Mouse (Mus musculus) neural tube, embryonic 11.5 days (tissue): ENCODE measurements around the gene Pdss2. TPM values are rescaled to one million over a fixed set of nuclear protein-coding genes. Genes with fewer than 3 reads are reported as not detected.

Source experiments
- ATAC-seq: fragments of 200-750 bp; cut with Nextera tagmentation; 2 replicates; pipeline ENCODE4 v1.8.0; 2017; ENCODE audit warnings: moderate number of reproducible peaks, mild to moderate bottlenecking, moderate TSS enrichment, moderate library complexity; ENCODE audit not compliant: insufficient read depth, low FRiP score, low TSS enrichment
- DNase-seq: peaks from one replicate; pipeline ENCODE4 v3.0.0-alpha.2; 2015; ENCODE audit warnings: low spot score
- H3K27ac ChIP-seq: fragments of 300-500 bp; sonication (generic); 2 replicates; pipeline ENCODE4 v1.5.1; 2014; ENCODE audit warnings: low read depth, mild to moderate bottlenecking, low read length
- H3K27me3 ChIP-seq: fragments of 300-500 bp; sonication (generic); 2 replicates; pipeline ENCODE4 v1.6.1; 2014; ENCODE audit warnings: mild to moderate bottlenecking, low read length, mixed read lengths; ENCODE audit not compliant: control insufficient read depth, insufficient read depth
- H3K36me3 ChIP-seq: fragments of 300-500 bp; sonication (generic); 2 replicates; pipeline ENCODE4 v1.6.1; 2014; ENCODE audit warnings: mild to moderate bottlenecking, low read length, moderate library complexity, mixed read lengths; ENCODE audit not compliant: control insufficient read depth, insufficient read depth
- H3K4me1 ChIP-seq: fragments of 300-500 bp; sonication (generic); 2 replicates; pipeline ENCODE4 v1.6.1; 2014; ENCODE audit warnings: low read length, mixed read lengths; ENCODE audit not compliant: control insufficient read depth, insufficient read depth
- H3K4me2 ChIP-seq: fragments of 300-500 bp; sonication (generic); 2 replicates; pipeline ENCODE4 v1.6.1; 2014; ENCODE audit warnings: low read depth, mild to moderate bottlenecking, moderate library complexity
- H3K4me3 ChIP-seq: fragments of 300-500 bp; sonication (generic); 2 replicates; pipeline ENCODE4 v1.5.1; 2014; ENCODE audit warnings: low read depth, low read length
- H3K9ac ChIP-seq: fragments of 300-500 bp; sonication (generic); 2 replicates; pipeline ENCODE4 v1.6.1; 2014; ENCODE audit warnings: mild to moderate bottlenecking, low read length
- H3K9me3 ChIP-seq: fragments of 300-500 bp; sonication (generic); 2 replicates; pipeline ENCODE4 v1.6.1; 2016; ENCODE audit warnings: low read length; ENCODE audit not compliant: control insufficient read depth
- WGBS: fragments of 180-500 bp; shearing (Covaris S2); extraction: QIAGEN DNeasy Blood & Tissue Kit; methylation state at CpG from one replicate; pipeline ENCODE4 v1.1.7; 2014; 5-methylcytosine and 5-hydroxymethylcytosine counted together
- polyA plus RNA-seq: library from polyadenylated mRNA; unstranded; fragments of >200 nt; fragmentation: Nextera tagmentation; extraction: Ambion mirVana; gene quantifications from 2 replicates; pipeline ENCODE4 v1.2.1, GENCODE M21; 2014

The Pdss2 gene
- polyA plus RNA-seq, 1 experiment from 2014 or later: 12.9 TPM

DNA sequence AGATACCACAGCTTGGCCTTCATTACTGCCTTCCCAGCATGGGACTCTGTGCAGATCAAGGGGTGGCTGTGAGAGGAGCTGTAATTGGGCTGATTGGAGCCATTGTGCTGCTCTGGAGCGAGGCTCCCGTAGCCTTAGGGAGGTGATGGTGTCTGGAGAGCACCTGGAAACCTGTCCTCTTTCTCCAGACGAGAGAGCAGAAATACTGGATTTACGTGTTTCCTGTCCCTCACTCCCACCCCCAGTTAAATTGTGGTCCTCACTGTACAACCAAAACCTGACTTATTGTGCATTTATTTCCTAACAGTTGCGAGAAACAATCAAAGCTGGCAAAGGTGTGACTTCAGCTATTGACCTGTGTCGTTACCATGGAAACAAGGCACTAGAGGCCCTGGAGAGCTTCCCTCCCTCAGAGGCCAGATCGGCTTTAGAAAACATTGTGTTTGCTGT lies 218.2 kb downstream of the Pdss2 start:
- Histone ChIP-seq H3K4me1 (no peaks in the 10 kb centered on the region; the same call in 1 of the 2 replicates), H3K27me3 (no peaks in the 10 kb centered on the region), H3K4me3 (no peak overlapping the region), H3K4me2 (0 out of 2 replicates have a peak overlapping the region, but pooled peaks have one; percentile 0), H3K27ac (peak overlapping the region; percentile 11; the same call in 1 of the 2 replicates), H3K9ac (no peak overlapping the region), H3K36me3 (no peaks in the 10 kb centered on the region), H3K9me3 (no peaks in the 10 kb centered on the region)
- ATAC-seq (peak; percentile 61; the same call in 1 of the 2 replicates), DNase-seq (peak; percentile 37)
- WGBS: 3% methylated on average over 7 of the region's 7 CpGs

GRCm38 (mm10) chr10:43440050-43440449 lies 218.8 kb downstream of the Pdss2 start:
- H3K36me3 ChIP-seq: no peaks in the 10 kb centered on the region
- H3K4me3 ChIP-seq: no peak overlapping the region
- H3K27me3 ChIP-seq: no peaks in the 10 kb centered on the region
- peak overlapping the region; percentile 11; the same call in 1 of the 2 replicates for H3K27ac ChIP-seq
- peak; percentile 56 for DNase-seq
- no peak overlapping the region for H3K9ac ChIP-seq
- ATAC-seq: no peak
- 23% methylated on average over 13 of the region's 13 CpGs for WGBS
- H3K4me2 ChIP-seq: no peak overlapping the region
- no peaks in the 10 kb centered on the region for H3K9me3 ChIP-seq
- H3K4me1 ChIP-seq: no peaks in the 10 kb centered on the region; the same call in 1 of the 2 replicates

DNA sequence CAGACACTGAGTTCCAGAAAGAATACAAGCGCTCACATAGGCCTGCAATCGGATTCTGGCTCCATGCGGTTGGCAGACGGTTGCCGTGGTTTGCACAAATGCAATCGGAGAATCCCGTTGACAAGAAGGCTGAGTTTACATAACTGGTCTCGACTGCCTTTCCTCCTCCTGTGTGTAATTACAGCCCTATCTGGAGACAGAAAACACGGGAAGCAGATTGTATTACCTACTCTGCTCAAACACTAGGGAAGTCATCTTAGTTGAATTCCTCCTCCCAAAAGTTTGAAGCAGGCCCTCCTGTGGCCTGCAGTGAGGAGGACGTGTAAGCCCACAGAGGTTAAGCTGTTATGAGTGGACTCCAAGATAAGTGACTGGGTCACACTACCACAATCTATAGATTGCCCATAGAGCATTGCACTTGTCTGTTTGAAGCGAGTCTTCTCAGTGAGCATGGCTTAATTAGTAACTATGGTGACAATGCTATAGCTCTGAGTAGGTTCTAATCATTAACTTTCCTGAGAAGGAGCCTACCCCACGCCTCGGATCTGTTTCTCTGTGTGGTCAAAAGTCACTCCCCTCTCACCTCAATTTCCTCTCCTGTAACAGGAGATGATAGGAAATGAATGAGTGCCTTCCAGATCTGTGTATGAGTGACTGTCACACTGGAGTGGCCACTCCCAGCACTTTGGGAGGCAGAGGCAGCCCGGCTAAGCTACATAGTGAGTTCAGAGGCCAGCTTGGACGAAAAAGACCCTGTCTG lies 219.9 kb downstream of the Pdss2 start:
- Histone ChIP-seq H3K4me1 (no peaks in the 10 kb centered on the region; the same call in 1 of the 2 replicates), H3K27me3 (no peaks in the 10 kb centered on the region), H3K36me3 (no peaks in the 10 kb centered on the region), H3K27ac (no peak overlapping the region), H3K9me3 (no peaks in the 10 kb centered on the region), H3K9ac (no peak overlapping the region), H3K4me2 (no peak overlapping the region), H3K4me3 (no peak overlapping the region)
- ATAC-seq: no peak
- DNase-seq: no peak
- 51% methylated on average over 15 of the region's 15 CpGs for WGBS

- no peaks in the 10 kb centered on the region for H3K36me3 ChIP-seq
- 90% methylated on average over 3 of the region's 3 CpGs for WGBS
- no peak overlapping the region for H3K4me3 ChIP-seq
- H3K4me2 ChIP-seq: no peak overlapping the region
- ATAC-seq (no peak), DNase-seq (no peak)
- no peaks in the 10 kb centered on the region for H3K9me3 ChIP-seq
- no peak overlapping the region for H3K27ac ChIP-seq
- H3K4me1 ChIP-seq: no peaks in the 10 kb centered on the region
- H3K27me3 ChIP-seq: no peaks in the 10 kb centered on the region
- H3K9ac ChIP-seq: no peak overlapping the region
Observed at GRCm38 (mm10) chr10:43448656-43449055, 227.4 kb downstream of the Pdss2 start.

DNA sequence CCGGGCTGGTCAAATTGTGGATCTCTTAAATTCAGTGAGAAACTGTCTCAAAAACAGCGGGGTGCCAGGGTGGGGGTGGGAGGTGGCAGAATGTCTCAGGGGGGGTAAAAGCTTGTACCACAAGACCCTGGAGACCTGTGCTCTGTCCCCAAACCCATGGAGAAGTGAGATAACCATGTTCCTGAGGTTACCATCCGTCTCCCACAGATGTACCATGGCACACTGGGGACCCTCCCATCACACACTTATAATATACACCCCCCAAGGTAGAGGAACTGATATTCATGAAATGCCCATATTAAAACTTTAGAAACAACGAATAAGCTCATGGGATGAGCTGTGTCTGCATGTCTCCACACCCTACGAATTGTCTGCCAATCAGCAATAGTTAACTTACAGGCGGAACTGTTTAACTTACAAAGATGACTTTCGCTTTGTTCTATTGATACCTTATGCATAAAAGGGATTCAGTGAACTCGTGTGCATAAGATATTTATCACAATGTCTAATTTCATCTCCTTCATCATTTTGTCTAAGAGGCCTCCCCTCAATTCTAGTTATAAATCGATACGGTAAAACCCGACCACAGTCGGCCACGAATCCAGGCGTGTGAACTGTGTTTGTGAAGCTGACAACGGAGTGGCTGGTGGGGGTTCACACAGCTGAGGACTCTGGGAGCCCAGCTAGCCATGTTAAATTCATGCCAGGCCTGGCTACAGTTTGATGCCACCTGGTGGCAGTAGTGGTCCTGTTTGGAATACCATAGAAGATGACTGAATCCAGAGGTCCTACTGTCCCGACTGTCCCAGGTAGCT lies 230.8 kb downstream of the Pdss2 start:
- Histone ChIP-seq H3K27ac (no peak overlapping the region), H3K4me2 (peak overlapping the region; percentile 22), H3K36me3 (no peaks in the 10 kb centered on the region), H3K27me3 (no peaks in the 10 kb centered on the region), H3K9me3 (no peaks in the 10 kb centered on the region), H3K4me1 (no peaks in the 10 kb centered on the region), H3K9ac (no peak overlapping the region), H3K4me3 (no peak overlapping the region)
- ATAC-seq (peak; percentile 77), DNase-seq (peak; percentile 83)
- 27% methylated on average over 16 of the region's 16 CpGs for WGBS

- no peaks in the 10 kb centered on the region for H3K4me1 ChIP-seq
- no peak for DNase-seq
- no peak overlapping the region for H3K27ac ChIP-seq
- no peak overlapping the region for H3K9ac ChIP-seq
- ATAC-seq: no peak
- no peaks in the 10 kb centered on the region for H3K36me3 ChIP-seq
- H3K4me2 ChIP-seq: peak overlapping the region; percentile 19; the same call in 1 of the 2 replicates
- 17% methylated on average over 5 of the region's 5 CpGs for WGBS
- no peaks in the 10 kb centered on the region for H3K27me3 ChIP-seq
- no peak overlapping the region for H3K4me3 ChIP-seq
- no peaks in the 10 kb centered on the region for H3K9me3 ChIP-seq
Observed at GRCm38 (mm10) chr10:43452663-43452996, 231.3 kb downstream of the Pdss2 start.

GRCm38 (mm10) chr10:43454219-43454618 lies 232.9 kb downstream of the Pdss2 start:
- Histone ChIP-seq H3K27me3 (no peaks in the 10 kb centered on the region), H3K4me1 (no peaks in the 10 kb centered on the region), H3K36me3 (no peaks in the 10 kb centered on the region), H3K27ac (no peak overlapping the region), H3K4me2 (no peak overlapping the region), H3K4me3 (no peak overlapping the region), H3K9me3 (no peaks in the 10 kb centered on the region), H3K9ac (no peak overlapping the region)
- WGBS: 93% methylated on average over 1 of the region's 1 CpGs
- DNase-seq: no peak
- no peak for ATAC-seq

DNA sequence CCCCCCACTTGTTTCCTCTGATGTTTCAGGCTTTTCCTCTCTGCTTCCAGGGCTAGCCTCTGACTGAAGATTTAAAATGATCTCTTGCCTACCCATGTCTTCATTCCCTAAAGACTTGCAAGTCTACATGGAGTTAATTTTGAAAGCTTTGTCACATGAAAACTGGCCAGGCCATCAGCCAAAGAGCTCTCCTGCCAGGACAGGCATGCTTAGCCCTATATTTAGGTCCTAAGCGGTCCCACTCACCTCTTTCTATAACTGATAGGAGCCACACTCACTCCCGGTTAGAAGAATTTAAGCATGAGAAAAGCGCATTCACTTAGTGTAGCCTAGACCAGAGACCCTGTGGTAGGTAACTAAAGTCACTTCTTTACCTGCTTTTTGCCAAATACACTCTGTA lies 233.4 kb downstream of the Pdss2 start:
- DNase-seq (no peak), ATAC-seq (no peak)
- Histone ChIP-seq H3K9ac (no peak overlapping the region), H3K27me3 (no peaks in the 10 kb centered on the region), H3K4me3 (no peak overlapping the region), H3K27ac (no peak overlapping the region), H3K4me1 (no peaks in the 10 kb centered on the region), H3K36me3 (no peaks in the 10 kb centered on the region), H3K4me2 (no peak overlapping the region), H3K9me3 (no peaks in the 10 kb centered on the region)
- WGBS: 88% methylated on average over 3 of the region's 3 CpGs
